Mouse (Mus musculus): ENCODE measurements around the gene Pex14. TPM values are rescaled to one million over a fixed set of nuclear protein-coding genes. Genes with fewer than 3 reads are reported as not detected.

The Pex14 gene
- polyA plus RNA-seq, 1 experiment from 2014 or later, result 49.2 TPM

DNA sequence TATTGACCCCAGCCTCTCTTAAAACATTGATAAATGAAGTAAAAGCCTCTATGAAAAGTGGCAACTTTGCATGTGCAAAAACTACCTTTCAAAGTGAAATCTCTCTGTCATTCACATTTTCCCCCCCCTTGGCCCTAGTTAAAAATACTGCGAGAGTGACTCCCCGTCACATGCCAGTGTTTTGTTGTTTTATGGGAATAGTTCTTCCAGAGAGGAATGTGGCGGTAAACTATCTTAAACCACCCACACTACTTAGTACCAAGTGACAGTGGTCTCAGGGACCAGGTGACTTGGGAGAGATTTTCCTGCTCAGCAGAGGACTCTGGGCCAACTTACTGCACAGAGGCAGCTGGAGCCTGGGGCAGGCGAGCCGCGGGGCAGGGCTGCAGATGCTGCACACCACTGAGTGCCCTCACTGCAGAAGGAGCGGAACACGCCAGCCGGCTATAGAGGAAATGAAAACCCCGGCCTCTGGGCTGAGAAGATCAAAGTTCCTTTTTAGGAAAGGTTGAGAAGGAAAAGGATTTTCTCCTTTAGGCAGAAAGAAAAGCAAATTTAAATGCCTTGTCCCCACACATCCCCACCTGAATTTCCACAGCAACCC lies 50.9 kb downstream of the Pex14 start:
- Histone ChIP-seq H3K4me1 (peaks cover 32% of the 10 kb centered on the region), H3K4me2 (no peak overlapping the region), H3K36me3 (replicated peaks) (no peaks in the 10 kb centered on the region), H3K9me3 (no peaks in the 10 kb centered on the region), H3K27me3 (peaks cover 34% of the 10 kb centered on the region), H3K9ac (no peak overlapping the region), H3K27ac (0 out of 2 replicates have a peak overlapping the region, but pooled peaks have one; percentile 42), H3K4me3 (replicated peaks) (no peak overlapping the region)
- no peak for ATAC-seq (ENCODE audit: low FRiP score)
- WGBS, result 26% methylated on average over 10 of the region's 10 CpGs

DNA sequence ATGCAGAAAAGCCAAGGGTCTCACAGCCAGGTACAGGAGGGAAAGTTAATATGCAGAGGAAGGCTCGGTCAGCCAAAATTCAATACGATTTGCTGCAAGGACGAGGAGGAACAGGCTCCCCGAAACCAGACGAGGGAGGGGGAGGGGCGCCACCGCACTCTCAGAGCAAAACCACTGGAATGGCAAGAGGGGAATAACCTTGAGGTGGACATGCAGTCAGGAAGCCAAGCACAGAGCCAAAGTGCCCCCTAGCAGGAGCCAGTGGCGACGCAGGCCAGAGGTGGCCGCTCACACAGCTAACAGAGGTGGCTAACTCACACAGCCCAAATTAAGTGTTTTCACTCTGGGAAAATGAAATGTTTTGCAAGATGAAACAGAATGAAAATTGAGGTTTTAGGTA lies 52.3 kb downstream of the Pex14 start:
- Histone ChIP-seq H3K4me2 (no peak overlapping the region), H3K27me3 (peaks cover 34% of the 10 kb centered on the region), H3K4me1 (peaks cover 32% of the 10 kb centered on the region), H3K4me3 (replicated peaks) (no peak overlapping the region), H3K36me3 (replicated peaks) (no peaks in the 10 kb centered on the region), H3K27ac (no peak overlapping the region), H3K9me3 (no peaks in the 10 kb centered on the region), H3K9ac (no peak overlapping the region)
- 7% methylated on average over 10 of the region's 10 CpGs for WGBS
- ATAC-seq (ENCODE audit: low FRiP score), result 0 out of 2 replicates have a peak, but pooled peaks have one; percentile 55

DNA sequence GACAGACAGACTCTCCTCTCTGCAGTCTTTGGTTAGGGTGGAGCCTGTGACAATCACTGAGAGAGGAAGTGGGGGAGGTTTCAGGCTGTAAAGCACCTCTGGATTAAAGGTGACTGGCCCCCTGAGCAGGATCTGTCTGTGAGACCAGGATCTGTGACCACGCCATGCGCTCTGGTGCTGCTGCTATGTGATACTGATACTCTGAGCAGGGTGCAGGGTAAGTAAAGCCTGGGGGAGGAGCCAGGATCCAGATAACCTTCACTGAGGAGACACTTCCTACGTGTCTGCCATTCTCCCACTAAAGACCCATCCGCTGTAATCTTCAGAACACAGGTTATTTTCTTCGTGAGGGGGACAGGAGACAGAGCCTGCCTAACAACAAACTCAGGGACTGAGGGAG lies 53.8 kb downstream of the Pex14 start:
- H3K27me3 ChIP-seq, result peaks cover 24% of the 10 kb centered on the region
- H3K36me3 ChIP-seq (replicated peaks), result 0 out of 2 replicates have a peak, but pooled peaks cover 4% of the 10 kb centered on the region
- H3K9me3 ChIP-seq, result no peaks in the 10 kb centered on the region
- no peak overlapping the region for H3K27ac ChIP-seq
- no peak overlapping the region for H3K9ac ChIP-seq
- ATAC-seq (ENCODE audit: low FRiP score), result no peak
- no peak overlapping the region for H3K4me3 ChIP-seq (replicated peaks)
- WGBS, result 59% methylated on average over 5 of the region's 5 CpGs
- no peak overlapping the region for H3K4me2 ChIP-seq
- peaks cover 38% of the 10 kb centered on the region for H3K4me1 ChIP-seq

DNA sequence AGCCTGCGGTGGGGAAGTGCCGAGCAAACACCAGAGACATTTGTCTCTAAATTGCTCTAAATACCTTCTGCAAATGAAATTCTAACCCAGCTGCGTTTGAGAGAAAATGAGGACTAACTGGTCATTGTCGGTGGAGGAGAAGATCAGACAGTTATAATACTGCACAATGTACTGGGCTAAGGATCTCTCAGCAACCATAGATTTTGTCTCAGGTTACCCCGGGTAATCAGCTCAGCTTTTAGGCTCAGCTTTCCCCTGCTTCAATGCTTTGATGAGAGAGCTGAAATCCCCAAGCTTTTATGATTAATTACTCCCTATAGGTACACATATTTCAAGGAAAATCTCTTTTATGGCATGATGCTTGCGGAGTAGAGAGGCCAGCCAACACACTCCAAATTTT lies 59.4 kb downstream of the Pex14 start:
- no peak overlapping the region for H3K4me2 ChIP-seq
- 50% methylated on average over 6 of the region's 6 CpGs for WGBS
- H3K36me3 ChIP-seq (replicated peaks), result peaks cover 4% of the 10 kb centered on the region; the same call in 1 of the 2 replicates
- H3K4me1 ChIP-seq, result peaks cover 33% of the 10 kb centered on the region
- ATAC-seq (ENCODE audit: low FRiP score), result no peak
- H3K27me3 ChIP-seq, result no peaks in the 10 kb centered on the region
- H3K9me3 ChIP-seq, result no peaks in the 10 kb centered on the region
- H3K9ac ChIP-seq, result no peak overlapping the region
- no peak overlapping the region for H3K4me3 ChIP-seq (replicated peaks)
- peak overlapping the region; percentile 20; the same call in 1 of the 2 replicates for H3K27ac ChIP-seq

DNA sequence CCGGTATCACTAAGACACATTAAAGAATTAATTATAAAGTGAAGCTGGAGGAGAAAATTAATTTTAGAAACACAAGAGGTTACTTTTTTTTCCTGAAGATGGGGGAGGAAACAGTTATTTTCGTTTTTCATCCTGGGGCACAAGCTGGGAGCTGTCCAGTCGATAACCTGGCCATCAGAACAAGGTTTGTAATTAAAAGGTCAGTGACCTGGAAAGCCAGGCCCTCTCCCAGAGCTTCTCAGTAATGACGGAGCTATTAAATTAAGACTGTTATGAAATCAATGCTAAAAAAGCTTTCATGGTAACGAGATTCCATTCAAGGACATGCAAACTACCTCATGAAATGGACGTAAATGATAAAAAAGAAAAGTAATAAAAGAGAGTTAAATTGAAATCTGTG lies 62.0 kb downstream of the Pex14 start:
- no peaks in the 10 kb centered on the region for H3K9me3 ChIP-seq
- H3K4me1 ChIP-seq, result peaks cover 33% of the 10 kb centered on the region
- no peak overlapping the region for H3K4me2 ChIP-seq
- H3K27me3 ChIP-seq, result no peaks in the 10 kb centered on the region
- 46% methylated on average over 6 of the region's 6 CpGs for WGBS
- no peak overlapping the region for H3K4me3 ChIP-seq (replicated peaks)
- ATAC-seq (ENCODE audit: low FRiP score), result no peak
- no peak overlapping the region for H3K27ac ChIP-seq
- peaks cover 4% of the 10 kb centered on the region; the same call in 1 of the 2 replicates for H3K36me3 ChIP-seq (replicated peaks)
- no peak overlapping the region for H3K9ac ChIP-seq

DNA sequence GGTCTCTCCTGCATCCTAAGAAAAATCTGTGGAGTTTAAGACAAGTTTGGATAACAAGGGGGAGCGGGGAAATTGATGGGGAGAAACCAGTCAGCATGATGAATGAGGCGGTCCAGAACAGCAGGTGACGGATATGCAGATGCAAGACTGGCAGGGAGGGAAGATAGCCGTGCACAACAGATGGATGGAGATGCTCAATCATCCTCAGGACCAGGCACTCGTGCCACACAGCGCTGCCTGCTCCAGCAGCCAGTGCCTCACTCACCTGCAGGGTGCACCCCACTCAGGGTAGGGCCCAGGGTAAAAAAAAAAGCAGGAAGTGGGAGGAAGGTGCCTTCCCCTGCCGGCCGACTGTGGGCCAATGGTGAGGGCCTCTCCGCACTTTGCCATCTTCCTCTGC lies 63.1 kb downstream of the Pex14 start:
- Histone ChIP-seq H3K36me3 (replicated peaks) (peaks cover 4% of the 10 kb centered on the region; the same call in 1 of the 2 replicates), H3K27ac (0 out of 2 replicates have a peak overlapping the region, but pooled peaks have one; percentile 9), H3K9ac (no peak overlapping the region), H3K9me3 (no peaks in the 10 kb centered on the region), H3K4me1 (peaks cover 33% of the 10 kb centered on the region), H3K4me2 (no peak overlapping the region), H3K27me3 (no peaks in the 10 kb centered on the region), H3K4me3 (replicated peaks) (no peak overlapping the region)
- WGBS, result 54% methylated on average over 9 of the region's 9 CpGs
- no peak for ATAC-seq (ENCODE audit: low FRiP score)

DNA sequence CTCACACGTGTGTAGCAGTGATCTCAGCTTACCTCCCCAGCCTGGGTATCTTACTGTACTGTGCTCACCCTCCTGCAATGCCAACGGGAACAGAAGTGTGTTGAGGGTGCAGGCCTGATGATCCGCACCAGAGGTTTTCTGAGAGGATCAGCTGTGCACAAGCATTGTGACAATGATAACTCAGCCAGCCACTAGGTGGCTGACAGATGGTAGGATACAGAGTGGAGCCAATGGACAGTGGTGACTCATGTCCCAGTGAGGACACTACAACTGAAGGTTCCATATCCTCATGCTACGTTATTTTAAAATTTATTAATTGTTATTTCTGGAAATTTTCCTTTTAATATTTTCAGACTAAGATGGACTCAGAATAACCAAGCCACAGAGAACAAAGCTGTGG lies 68.2 kb downstream of the Pex14 start:
- Histone ChIP-seq H3K36me3 (replicated peaks) (no peaks in the 10 kb centered on the region), H3K4me1 (peaks cover 12% of the 10 kb centered on the region), H3K4me2 (no peak overlapping the region), H3K27ac (no peak overlapping the region), H3K4me3 (replicated peaks) (no peak overlapping the region), H3K27me3 (no peaks in the 10 kb centered on the region), H3K9ac (no peak overlapping the region), H3K9me3 (no peaks in the 10 kb centered on the region)
- no peak for ATAC-seq (ENCODE audit: low FRiP score)
- 78% methylated on average over 4 of the region's 4 CpGs for whole genome bisulfite sequencing

DNA sequence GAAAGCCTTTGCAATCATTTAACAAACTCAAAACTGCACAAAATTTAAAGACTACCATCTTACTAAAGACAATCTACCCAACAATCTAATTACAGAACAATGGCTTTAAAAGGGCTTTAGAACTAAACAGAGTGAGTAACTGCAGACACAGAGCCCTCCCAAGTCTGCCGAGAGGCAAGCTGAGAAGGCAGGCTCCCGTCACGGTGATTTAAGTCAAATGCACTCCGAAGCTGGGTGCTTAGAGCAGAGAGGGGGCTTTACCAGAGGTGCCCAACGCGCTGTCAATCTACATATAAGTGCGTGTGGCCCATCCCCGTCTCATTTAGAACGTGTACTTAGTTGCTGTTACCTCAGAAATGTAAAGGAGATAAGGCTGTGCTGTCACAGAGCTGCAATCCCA lies 72.1 kb downstream of the Pex14 start:
- H3K36me3 ChIP-seq (replicated peaks), result no peaks in the 10 kb centered on the region
- H3K27ac ChIP-seq, result no peak overlapping the region
- no peaks in the 10 kb centered on the region for H3K9me3 ChIP-seq
- H3K9ac ChIP-seq, result no peak overlapping the region
- no peaks in the 10 kb centered on the region for H3K27me3 ChIP-seq
- WGBS, result 55% methylated on average over 9 of the region's 9 CpGs
- no peak overlapping the region for H3K4me3 ChIP-seq (replicated peaks)
- H3K4me2 ChIP-seq, result no peak overlapping the region
- peaks cover 20% of the 10 kb centered on the region for H3K4me1 ChIP-seq
- ATAC-seq (ENCODE audit: low FRiP score), result no peak

DNA sequence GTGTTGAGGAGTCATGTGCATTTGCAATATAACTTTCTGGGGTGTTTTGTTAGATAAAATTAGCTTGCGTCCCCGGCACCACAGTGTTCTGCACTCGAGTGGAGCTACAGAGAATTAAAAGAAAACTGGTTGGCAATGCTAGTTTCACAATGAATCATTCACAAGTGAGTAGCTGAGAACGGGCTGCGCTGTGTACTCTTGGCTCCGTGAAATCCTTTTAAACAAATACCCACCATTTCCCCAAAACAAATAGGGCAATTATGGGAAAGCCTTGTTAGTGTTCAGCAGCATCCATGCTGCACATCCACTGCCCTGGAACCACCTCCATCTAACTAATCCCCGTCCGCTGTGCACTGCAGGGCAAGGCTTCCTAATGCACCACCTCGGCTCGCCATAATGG lies 74.4 kb downstream of the Pex14 start:
- H3K27me3 ChIP-seq, result no peaks in the 10 kb centered on the region
- H3K9me3 ChIP-seq, result no peaks in the 10 kb centered on the region
- H3K4me2 ChIP-seq, result no peak overlapping the region
- no peaks in the 10 kb centered on the region for H3K36me3 ChIP-seq (replicated peaks)
- H3K4me1 ChIP-seq, result peaks cover 25% of the 10 kb centered on the region
- 39% methylated on average over 10 of the region's 10 CpGs for WGBS
- no peak overlapping the region for H3K9ac ChIP-seq
- no peak overlapping the region for H3K27ac ChIP-seq
- ATAC-seq (ENCODE audit: low FRiP score), result no peak
- H3K4me3 ChIP-seq (replicated peaks), result no peak overlapping the region

DNA sequence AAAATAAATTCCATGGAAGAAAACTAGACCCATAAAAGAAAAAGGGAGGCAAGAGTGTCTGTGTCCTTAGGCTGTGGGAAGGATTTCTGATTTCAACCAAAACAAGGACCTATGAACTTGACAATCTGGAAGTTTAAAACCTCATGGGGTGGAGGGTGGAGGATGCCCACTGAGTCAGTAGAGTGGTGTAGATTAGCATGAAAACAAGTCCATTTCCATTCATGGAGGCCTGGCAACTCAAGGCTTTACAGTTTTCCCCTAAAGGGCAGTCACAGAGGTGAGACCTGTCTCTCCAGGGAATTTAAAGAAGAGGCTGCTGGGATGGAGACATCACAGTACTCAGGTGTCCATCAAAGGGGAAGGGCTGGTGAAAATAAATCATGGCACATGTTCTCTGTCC lies 78.7 kb downstream of the Pex14 start:
- Histone ChIP-seq H3K36me3 (replicated peaks) (no peaks in the 10 kb centered on the region), H3K9me3 (no peaks in the 10 kb centered on the region), H3K4me2 (no peak overlapping the region), H3K4me1 (peaks cover 14% of the 10 kb centered on the region), H3K27ac (no peak overlapping the region), H3K4me3 (replicated peaks) (no peak overlapping the region), H3K27me3 (no peaks in the 10 kb centered on the region), H3K9ac (no peak overlapping the region)
- ATAC-seq (ENCODE audit: low FRiP score), result no peak

DNA sequence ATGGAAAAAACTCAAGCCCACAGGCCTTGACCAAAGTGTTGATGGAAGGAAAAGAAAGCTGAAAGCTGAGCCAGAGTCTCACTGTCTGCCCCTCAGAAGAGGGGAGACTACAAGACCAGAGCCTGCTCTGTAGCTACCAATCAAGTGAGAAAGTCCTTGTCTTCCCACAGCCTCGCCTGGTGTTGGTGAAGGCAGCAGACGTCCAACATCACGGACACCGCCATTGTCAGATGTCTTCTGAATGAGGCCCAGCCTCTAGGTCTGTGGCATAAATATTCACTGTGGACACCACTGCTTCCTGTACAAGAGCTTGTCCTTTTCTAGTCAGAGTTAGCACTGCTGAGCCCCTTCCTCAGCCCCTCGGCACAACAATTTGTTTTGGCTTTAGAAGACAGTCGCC lies 80.2 kb downstream of the Pex14 start:
- no peak overlapping the region for H3K4me2 ChIP-seq
- H3K9ac ChIP-seq, result no peak overlapping the region
- WGBS, result 92% methylated on average over 6 of the region's 6 CpGs

DNA sequence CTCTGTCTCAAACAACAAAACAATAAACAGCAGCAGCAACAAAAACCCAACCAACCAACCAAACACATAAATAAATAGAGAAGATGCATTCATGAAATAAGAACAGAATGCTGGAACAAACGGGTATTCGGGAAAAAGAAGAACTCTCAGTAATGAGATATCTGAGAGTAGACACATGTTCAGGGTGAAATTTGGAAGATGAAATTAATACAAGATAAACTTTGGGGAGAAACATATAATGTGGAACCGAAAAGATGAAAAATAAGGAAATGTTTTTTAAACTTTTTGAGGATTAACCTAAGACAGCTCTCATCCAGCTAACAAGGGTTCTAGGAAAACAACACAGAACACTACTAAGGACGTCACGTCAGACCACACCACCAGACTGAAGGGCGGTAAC lies 92.9 kb downstream of the Pex14 start:
- Histone ChIP-seq H3K4me2 (no peak overlapping the region), H3K27me3 (no peaks in the 10 kb centered on the region), H3K36me3 (replicated peaks) (no peaks in the 10 kb centered on the region), H3K4me1 (no peaks in the 10 kb centered on the region), H3K27ac (no peak overlapping the region), H3K4me3 (replicated peaks) (no peak overlapping the region), H3K9me3 (no peaks in the 10 kb centered on the region), H3K9ac (no peak overlapping the region)
- WGBS, result 95% methylated on average over 6 of the region's 6 CpGs
- no peak for ATAC-seq (ENCODE audit: low FRiP score)

More for the DNA sequence above, 80.2 kb downstream of the Pex14 start:
- H3K4me1 ChIP-seq, result peaks cover 7% of the 10 kb centered on the region
- H3K9me3 ChIP-seq, result no peaks in the 10 kb centered on the region
- no peak overlapping the region for H3K27ac ChIP-seq
- no peak overlapping the region for H3K4me3 ChIP-seq (replicated peaks)
- no peak for ATAC-seq (ENCODE audit: low FRiP score)
- H3K36me3 ChIP-seq (replicated peaks), result no peaks in the 10 kb centered on the region
- H3K27me3 ChIP-seq, result no peaks in the 10 kb centered on the region

DNA sequence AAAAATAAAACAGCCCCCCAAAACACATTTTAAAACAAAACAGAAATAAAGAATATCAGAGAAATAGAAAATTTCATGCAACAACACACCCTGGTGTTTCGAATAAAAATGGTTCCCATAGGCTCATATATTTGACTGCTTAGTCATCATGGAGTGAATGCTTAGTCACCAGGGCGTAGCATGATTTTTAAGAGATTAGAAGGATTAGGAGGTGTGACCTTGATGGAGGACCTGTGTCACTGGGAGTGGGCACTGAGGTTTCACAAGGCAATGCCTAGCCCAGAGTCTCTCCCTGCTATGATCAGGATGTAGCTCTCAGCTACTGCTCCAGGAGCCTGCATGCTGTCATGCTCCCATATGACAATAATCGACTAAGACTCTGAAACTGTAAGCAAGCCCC lies 93.6 kb downstream of the Pex14 start:
- H3K27ac ChIP-seq, result no peak overlapping the region
- no peak for ATAC-seq (ENCODE audit: low FRiP score)
- H3K36me3 ChIP-seq (replicated peaks), result no peaks in the 10 kb centered on the region
- H3K4me3 ChIP-seq (replicated peaks), result no peak overlapping the region
- H3K27me3 ChIP-seq, result no peaks in the 10 kb centered on the region
- H3K4me1 ChIP-seq, result no peaks in the 10 kb centered on the region
- no peak overlapping the region for H3K4me2 ChIP-seq
- H3K9me3 ChIP-seq, result no peaks in the 10 kb centered on the region
- no peak overlapping the region for H3K9ac ChIP-seq
- 94% methylated on average over 3 of the region's 3 CpGs for WGBS

All from forebrain, embryonic 12.5 days (tissue).